Mouse (Mus musculus) liver, embryonic 16.5 days (tissue): ENCODE measurements around the gene Clstn1. TPM values are rescaled to one million over a fixed set of nuclear protein-coding genes. Genes with fewer than 3 reads are reported as not detected.
A peak's percentile ranks its signal among the peaks of the same experiment; 100 is the strongest.
"Not testable (repeated sequence)": the region's sequence is repeated elsewhere in the genome, so short reads cannot be mapped to it uniquely, and the experiment has no call there.

ENCODE experiments used
- ATAC-seq: fragments of 200-750 bp; cut with Nextera tagmentation; 2 replicates; pipeline ENCODE4 v1.8.0; 2017; ENCODE audit warnings: low read depth, mild to moderate bottlenecking, moderate number of reproducible peaks, moderate library complexity
- H3K27ac ChIP-seq: fragments of 300-500 bp; sonication (generic); 2 replicates; pipeline ENCODE4 v1.5.1; 2014; ENCODE audit warnings: mild to moderate bottlenecking, low read length
- H3K27me3 ChIP-seq: fragments of 300-500 bp; sonication (generic); 2 replicates; pipeline ENCODE4 v1.6.1; 2014; ENCODE audit warnings: low read depth, low read length, mixed read lengths; ENCODE audit not compliant: control insufficient read depth, insufficient read depth
- H3K36me3 ChIP-seq: fragments of 300-500 bp; sonication (generic); 2 replicates; pipeline ENCODE4 v1.6.1; 2014; ENCODE audit warnings: mild to moderate bottlenecking; ENCODE audit not compliant: control insufficient read depth, insufficient read depth
- H3K4me1 ChIP-seq: fragments of 300-500 bp; sonication (generic); 2 replicates; pipeline ENCODE4 v1.6.1; 2014; ENCODE audit warnings: low read depth, low read length, mixed read lengths; ENCODE audit not compliant: control insufficient read depth
- H3K4me2 ChIP-seq: fragments of 300-500 bp; sonication (generic); 2 replicates; pipeline ENCODE4 v1.6.1; 2014; ENCODE audit warnings: low read depth, low read length, mixed read lengths
- H3K4me3 ChIP-seq: fragments of 300-500 bp; sonication (generic); 2 replicates; pipeline ENCODE4 v1.5.1; 2014; ENCODE audit warnings: low read depth, mild to moderate bottlenecking, low read length
- H3K9ac ChIP-seq: fragments of 300-500 bp; sonication (generic); 2 replicates; pipeline ENCODE4 v1.6.1; 2014; ENCODE audit warnings: low read depth, low read length
- H3K9me3 ChIP-seq: fragments of 300-500 bp; sonication (generic); replicated peaks from 2 replicates; pipeline ENCODE4 v1.6.1; 2016; ENCODE audit warnings: low read length; ENCODE audit not compliant: control insufficient read depth
- WGBS: fragments of 180-500 bp; shearing (Covaris S2); extraction: QIAGEN DNeasy Blood & Tissue Kit; methylation state at CpG from one replicate; pipeline ENCODE4 v1.1.7; 2014; ENCODE audit not compliant: insufficient replicate concordance; 5-methylcytosine and 5-hydroxymethylcytosine counted together
- polyA plus RNA-seq: library from polyadenylated mRNA; unstranded; fragments of >200 nt; fragmentation: Nextera tagmentation; extraction: Ambion mirVana; gene quantifications from 2 replicates; pipeline ENCODE4 v1.2.1, GENCODE M21; 2015

Gene Clstn1
- polyA plus RNA-seq, 1 experiment from 2014 or later: 1.1 TPM

GRCm38 (mm10) chr4:149611376-149612044 is 25.2 kb downstream of the Clstn1 start:
- no peak for ATAC-seq
- Histone ChIP-seq H3K4me2 (no peak overlapping the region), H3K27me3 (no peaks in the 10 kb centered on the region), H3K4me1 (no peaks in the 10 kb centered on the region; the same call in 1 of the 2 replicates), H3K9me3 (no peaks in the 10 kb centered on the region), H3K36me3 (no peaks in the 10 kb centered on the region), H3K4me3 (no peak overlapping the region), H3K9ac (no peak overlapping the region), H3K27ac (no peak overlapping the region)
- 38% methylated on average over 10 of the region's 10 CpGs for WGBS

DNA sequence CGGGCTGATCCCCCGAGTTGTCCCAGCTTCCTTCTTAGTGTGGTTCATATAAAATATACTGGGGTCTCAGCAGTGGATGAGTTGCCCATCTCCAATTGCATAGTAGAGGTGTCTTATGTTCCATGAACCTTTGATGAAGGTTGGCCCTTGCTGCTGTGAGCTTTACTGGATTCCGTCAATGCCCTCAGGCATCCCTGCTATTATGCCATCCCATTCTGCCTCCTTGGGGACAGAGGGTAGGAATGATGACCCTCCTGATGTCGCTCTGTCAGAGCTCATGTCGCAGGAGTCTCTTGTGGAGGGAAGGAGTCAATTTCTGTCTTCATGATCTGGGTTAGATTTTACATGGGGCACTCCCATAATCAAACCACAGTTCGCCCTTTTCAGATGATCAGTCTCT is 27.2 kb downstream of the Clstn1 start:
- H3K4me3 ChIP-seq, H3K36me3 ChIP-seq, H3K9me3 ChIP-seq, H3K27me3 ChIP-seq, H3K9ac ChIP-seq, H3K4me2 ChIP-seq, H3K4me1 ChIP-seq, H3K27ac ChIP-seq: not testable (repeated sequence)
- WGBS: 49% methylated on average over 6 of the region's 6 CpGs
- 0 out of 2 replicates have a peak, but pooled peaks have one; percentile 24 for ATAC-seq

DNA sequence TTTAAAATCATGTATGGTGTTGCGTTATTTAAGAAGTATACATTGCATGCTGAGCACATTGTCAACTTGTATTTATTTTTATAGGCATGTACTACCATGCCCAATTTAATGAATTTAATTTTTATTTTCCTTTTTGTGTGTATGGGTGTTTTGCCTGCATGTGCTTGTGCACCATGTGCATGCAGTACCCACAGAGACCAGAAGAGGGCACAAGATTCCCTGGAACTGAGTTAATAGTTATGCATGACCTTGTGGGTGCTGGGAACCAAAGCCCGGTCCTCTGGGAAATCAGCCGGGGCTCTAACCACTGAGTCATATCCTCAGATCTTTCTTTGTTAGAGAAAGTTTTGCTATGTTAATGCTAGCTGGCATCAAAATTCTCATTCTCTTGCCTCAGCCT is 28.6 kb downstream of the Clstn1 start:
- Histone ChIP-seq H3K4me3 (no peak overlapping the region), H3K4me1 (no peaks in the 10 kb centered on the region), H3K27ac (no peak overlapping the region), H3K36me3 (no peaks in the 10 kb centered on the region), H3K9me3 (no peaks in the 10 kb centered on the region), H3K27me3 (no peaks in the 10 kb centered on the region), H3K9ac (no peak overlapping the region), H3K4me2 (no peak overlapping the region)
- ATAC-seq: no peak
- 87% methylated on average over 3 of the region's 3 CpGs for WGBS

DNA sequence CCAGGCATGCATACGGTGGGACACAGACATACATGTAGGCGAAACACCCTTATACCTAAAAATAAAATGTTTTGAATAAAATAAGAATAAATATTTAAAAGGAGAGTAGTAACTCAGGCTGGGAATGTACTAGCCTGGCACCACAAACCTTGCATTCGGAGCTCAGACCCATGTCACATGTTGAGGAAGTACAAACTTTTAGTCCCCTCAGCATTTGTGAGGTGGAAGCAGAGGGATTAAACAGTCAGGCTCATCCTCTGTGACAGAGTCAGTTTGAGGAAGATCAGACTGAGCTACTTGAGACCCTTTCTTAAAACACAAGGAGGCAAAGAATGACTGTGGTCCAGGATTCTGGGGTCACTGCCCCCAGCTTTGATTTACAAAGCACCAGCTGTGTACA is 30.7 kb downstream of the Clstn1 start:
- not testable (repeated sequence) for ATAC-seq, H3K27me3 ChIP-seq, H3K36me3 ChIP-seq

GRCm38 (mm10) chr4:149619988-149620387 is 33.7 kb downstream of the Clstn1 start:
- WGBS: 63% methylated on average over 8 of the region's 8 CpGs
- Histone ChIP-seq H3K9me3 (no peaks in the 10 kb centered on the region), H3K27ac (no peak overlapping the region), H3K36me3 (no peaks in the 10 kb centered on the region), H3K27me3 (no peaks in the 10 kb centered on the region), H3K9ac (no peak overlapping the region), H3K4me3 (no peak overlapping the region), H3K4me1 (no peaks in the 10 kb centered on the region), H3K4me2 (no peak overlapping the region)
- ATAC-seq: no peak

More for the DNA sequence above, 30.7 kb downstream of the Clstn1 start:
- H3K27ac ChIP-seq, H3K9me3 ChIP-seq, H3K4me1 ChIP-seq, H3K9ac ChIP-seq, H3K4me2 ChIP-seq, H3K4me3 ChIP-seq: not testable (repeated sequence)
- 55% methylated on average over 3 of the region's 3 CpGs for WGBS

- ATAC-seq: no peak
- 48% methylated on average over 4 of the region's 4 CpGs for WGBS
- no peaks in the 10 kb centered on the region for H3K36me3 ChIP-seq
Measured at GRCm38 (mm10) chr4:149621286-149621685, 35.0 kb downstream of the Clstn1 start.

GRCm38 (mm10) chr4:149623711-149624110 is 37.4 kb downstream of the Clstn1 start:
- Histone ChIP-seq H3K27me3 (no peaks in the 10 kb centered on the region), H3K4me1 (no peaks in the 10 kb centered on the region), H3K4me3 (no peak overlapping the region), H3K9me3 (no peaks in the 10 kb centered on the region), H3K36me3 (no peaks in the 10 kb centered on the region), H3K27ac (no peak overlapping the region), H3K9ac (no peak overlapping the region), H3K4me2 (no peak overlapping the region)
- 68% methylated on average over 5 of the region's 5 CpGs for WGBS
- ATAC-seq: no peak

More at GRCm38 (mm10) chr4:149621286-149621685, 35.0 kb downstream of the Clstn1 start:
- H3K4me2 ChIP-seq: no peak overlapping the region
- no peaks in the 10 kb centered on the region for H3K4me1 ChIP-seq
- no peaks in the 10 kb centered on the region for H3K9me3 ChIP-seq
- H3K9ac ChIP-seq: no peak overlapping the region
- no peak overlapping the region for H3K27ac ChIP-seq
- no peaks in the 10 kb centered on the region for H3K27me3 ChIP-seq
- no peak overlapping the region for H3K4me3 ChIP-seq

DNA sequence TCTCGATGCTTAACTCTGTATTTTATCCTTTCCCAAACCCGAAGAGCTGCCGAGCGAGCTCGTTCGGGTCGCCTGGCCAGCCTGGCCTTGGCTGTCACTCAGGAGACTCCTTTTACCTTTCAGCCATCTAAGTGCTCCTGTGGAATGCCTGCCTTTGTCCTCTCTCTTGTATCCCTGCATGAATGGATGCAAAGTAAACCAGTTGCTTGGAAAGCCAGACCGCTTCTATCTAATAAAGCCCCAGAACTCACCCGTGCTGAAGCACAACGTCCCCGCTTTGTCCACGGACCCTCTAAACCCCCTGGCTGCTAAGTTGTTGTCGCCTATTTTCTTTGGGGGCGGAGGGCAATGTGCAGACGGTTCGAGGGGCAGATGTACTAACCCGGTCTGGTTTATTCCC is 40.5 kb downstream of the Clstn1 start:
- ATAC-seq: no peak
- no peaks in the 10 kb centered on the region for H3K9me3 ChIP-seq
- WGBS: 80% methylated on average over 17 of the region's 17 CpGs

GRCm38 (mm10) chr4:149628372-149628771 is 42.1 kb downstream of the Clstn1 start:
- no peaks in the 10 kb centered on the region for H3K27me3 ChIP-seq
- H3K4me1 ChIP-seq: peaks cover 4% of the 10 kb centered on the region; the same call in 1 of the 2 replicates
- no peak overlapping the region for H3K9ac ChIP-seq
- ATAC-seq: no peak
- H3K4me3 ChIP-seq: no peak overlapping the region
- no peak overlapping the region for H3K4me2 ChIP-seq
- no peak overlapping the region for H3K27ac ChIP-seq
- 58% methylated on average over 10 of the region's 10 CpGs for WGBS
- H3K9me3 ChIP-seq: no peaks in the 10 kb centered on the region
- H3K36me3 ChIP-seq: no peaks in the 10 kb centered on the region

More for the DNA sequence above, 40.5 kb downstream of the Clstn1 start:
- Histone ChIP-seq H3K36me3 (no peaks in the 10 kb centered on the region), H3K4me1 (no peaks in the 10 kb centered on the region), H3K27ac (no peak overlapping the region), H3K4me2 (no peak overlapping the region), H3K4me3 (no peak overlapping the region), H3K27me3 (no peaks in the 10 kb centered on the region), H3K9ac (no peak overlapping the region)
